Mouse (Mus musculus): ENCODE measurements at regions not wholly inside any gene's neighbourhood (a gene's known extent, or its start where the extent isn't known, plus 50 kb on each side); places are given as distances from the start of the nearest gene placed in this dataset.

DNA sequence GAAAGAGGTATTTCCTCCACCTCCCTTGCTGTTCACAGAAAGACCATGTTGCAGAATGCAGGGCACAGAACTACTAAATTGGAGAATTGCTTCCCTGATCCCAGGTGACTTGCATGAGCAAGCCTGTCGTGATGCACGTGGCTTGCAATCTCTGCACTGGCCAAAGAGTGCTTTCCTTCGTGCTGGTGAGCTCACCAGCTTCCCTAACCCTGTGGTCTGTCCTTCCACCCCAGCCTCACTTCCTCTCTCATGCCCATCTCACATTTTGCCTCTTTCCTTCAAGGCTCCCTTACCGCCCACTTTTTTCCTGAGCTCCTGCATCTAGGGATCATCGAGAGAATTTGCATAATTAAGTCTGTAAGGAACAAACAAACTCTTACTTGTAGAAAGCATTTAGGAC, 102.7 kb upstream of the Zeb2 start:
- no peak for DNase-seq
- no peak overlapping the region for H3K27ac ChIP-seq (ENCODE audit: insufficient read depth, low read length)
- H3K27me3 ChIP-seq (ENCODE audit: control insufficient read depth, insufficient read depth, low read length), result no peaks in the 10 kb centered on the region; the same call in 1 of the 2 replicates
- WGBS, result 71% methylated on average over 5 of the region's 5 CpGs
- H3K4me3 ChIP-seq (replicated peaks; ENCODE audit: insufficient read depth, low read depth, low read length), result no peak overlapping the region
- no peaks in the 10 kb centered on the region for H3K4me1 ChIP-seq (ENCODE audit: control insufficient read depth, insufficient read depth, low read length)
- no peak for TF ChIP-seq POLR2A (IDR thresholded peaks at IDR 0.05; ENCODE audit: borderline replicate concordance, insufficient read depth, low read length)

DNA sequence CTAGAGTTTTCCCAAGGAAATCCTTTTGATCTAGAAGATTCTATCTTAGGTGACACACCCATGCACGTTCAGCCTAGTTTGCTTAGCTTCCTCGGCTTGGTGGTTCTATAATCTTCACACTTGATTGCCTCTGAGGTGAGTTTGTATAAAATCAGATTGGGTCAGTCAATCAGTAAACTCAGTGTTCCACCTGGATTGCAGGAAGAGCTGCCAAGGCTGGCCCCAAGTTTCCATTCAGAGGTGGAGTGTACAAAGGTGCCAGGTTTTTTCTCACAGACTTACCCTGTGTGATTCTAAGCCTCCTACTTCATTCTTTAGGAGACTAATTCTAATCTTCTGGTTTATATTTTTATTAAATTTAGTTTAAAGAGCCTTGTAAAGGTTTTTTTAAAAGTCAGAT, 95.6 kb upstream of the Zeb2 start:
- H3K27ac ChIP-seq (ENCODE audit: insufficient read depth, low read length), result no peak overlapping the region
- no peaks in the 10 kb centered on the region for H3K27me3 ChIP-seq (ENCODE audit: control insufficient read depth, insufficient read depth, low read length)
- DNase-seq, result no peak
- 80% methylated on average over 2 of the region's 2 CpGs for WGBS
- TF ChIP-seq POLR2A (IDR thresholded peaks at IDR 0.05; ENCODE audit: borderline replicate concordance, insufficient read depth, low read length) (no peak), CTCF (IDR thresholded peaks at IDR 0.05; ENCODE audit: borderline replicate concordance, insufficient read depth, low read depth, low read length) (no peak)
- H3K4me1 ChIP-seq (ENCODE audit: control insufficient read depth, insufficient read depth, low read length), result no peaks in the 10 kb centered on the region
- H3K4me3 ChIP-seq (replicated peaks; ENCODE audit: insufficient read depth, low read depth, low read length), result no peak overlapping the region

DNA sequence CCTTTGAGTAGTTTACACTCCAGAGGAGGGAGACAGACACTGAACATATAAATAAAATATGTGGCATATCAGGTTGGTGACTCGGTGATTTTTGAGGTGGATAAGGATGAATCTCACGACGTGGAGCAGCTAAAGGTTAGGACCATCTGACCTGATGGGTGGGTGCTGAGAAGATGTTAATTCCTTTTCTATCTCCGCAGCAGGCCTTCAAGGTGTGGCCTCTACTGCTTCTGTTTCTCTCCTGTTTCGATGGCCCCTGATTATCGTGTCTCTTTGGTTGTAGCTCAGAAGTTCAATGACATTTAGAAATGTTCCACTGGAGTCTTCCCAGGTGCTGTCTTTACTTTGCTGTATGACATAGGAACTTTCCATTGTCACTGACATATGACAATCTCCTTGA, 91.3 kb upstream of the Zeb2 start:
- Histone ChIP-seq H3K27me3 (ENCODE audit: control insufficient read depth, insufficient read depth, low read length) (no peaks in the 10 kb centered on the region), H3K27ac (ENCODE audit: insufficient read depth, low read length) (no peak overlapping the region), H3K4me1 (ENCODE audit: control insufficient read depth, insufficient read depth, low read length) (no peaks in the 10 kb centered on the region), H3K4me3 (replicated peaks; ENCODE audit: insufficient read depth, low read depth, low read length) (no peak overlapping the region)
- TF ChIP-seq CTCF (IDR thresholded peaks at IDR 0.05; ENCODE audit: borderline replicate concordance, insufficient read depth, low read depth, low read length) (no peak), POLR2A (IDR thresholded peaks at IDR 0.05; ENCODE audit: borderline replicate concordance, insufficient read depth, low read length) (no peak)
- 95% methylated on average over 6 of the region's 6 CpGs for WGBS
- no peak for DNase-seq

DNA sequence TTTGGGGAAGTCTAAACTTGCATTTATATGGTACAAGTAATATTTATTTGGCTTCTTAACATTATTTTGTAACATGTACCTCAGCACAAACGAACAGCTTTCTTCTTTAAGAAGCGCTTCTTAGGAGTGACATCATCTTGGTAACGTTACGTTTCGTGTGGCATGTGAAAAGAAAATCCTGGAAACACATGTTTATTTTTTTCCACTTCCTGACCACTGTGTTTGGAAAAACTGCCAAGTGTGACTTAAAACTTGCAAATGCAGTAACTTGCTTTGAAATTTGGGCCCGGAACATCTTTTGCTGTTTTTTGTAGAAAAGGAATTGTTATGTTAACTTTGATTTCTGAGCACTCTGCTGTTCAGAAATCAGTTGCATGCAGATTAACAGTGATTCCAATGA, 88.6 kb upstream of the Zeb2 start:
- 76% methylated on average over 6 of the region's 6 CpGs for WGBS
- Histone ChIP-seq H3K4me1 (ENCODE audit: control insufficient read depth, insufficient read depth, low read length) (no peaks in the 10 kb centered on the region), H3K4me3 (replicated peaks; ENCODE audit: insufficient read depth, low read depth, low read length) (no peak overlapping the region), H3K27me3 (ENCODE audit: control insufficient read depth, insufficient read depth, low read length) (no peaks in the 10 kb centered on the region), H3K27ac (ENCODE audit: insufficient read depth, low read length) (no peak overlapping the region)
- no peak for DNase-seq
- no peak for TF ChIP-seq POLR2A (IDR thresholded peaks at IDR 0.05; ENCODE audit: borderline replicate concordance, insufficient read depth, low read length)

DNA sequence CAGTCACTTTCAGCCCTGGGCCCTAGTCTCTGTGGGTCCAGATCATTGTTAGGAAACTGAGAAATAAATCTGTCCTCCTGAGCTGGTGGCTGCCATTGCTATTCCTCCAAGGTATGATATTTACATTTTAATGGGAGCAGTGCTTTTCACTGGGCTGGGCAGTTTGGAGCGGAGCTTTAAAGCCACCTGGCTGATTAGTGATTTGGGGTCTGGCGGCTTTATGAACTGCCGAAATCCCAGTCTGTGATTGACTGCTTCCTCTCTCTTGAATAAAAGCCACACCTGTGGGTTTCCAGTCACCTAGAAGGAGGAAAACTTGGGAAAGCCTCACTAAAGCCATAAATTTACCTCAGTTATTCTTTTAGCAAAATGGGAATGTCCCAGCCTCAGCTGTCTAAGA, 88.0 kb upstream of the Zeb2 start:
- Histone ChIP-seq H3K4me1 (ENCODE audit: control insufficient read depth, insufficient read depth, low read length) (no peaks in the 10 kb centered on the region), H3K27ac (ENCODE audit: insufficient read depth, low read length) (no peak overlapping the region), H3K27me3 (ENCODE audit: control insufficient read depth, insufficient read depth, low read length) (no peaks in the 10 kb centered on the region), H3K4me3 (replicated peaks; ENCODE audit: insufficient read depth, low read depth, low read length) (no peak overlapping the region)
- TF ChIP-seq POLR2A (IDR thresholded peaks at IDR 0.05; ENCODE audit: borderline replicate concordance, insufficient read depth, low read length), result no peak
- no peak for TF ChIP-seq CTCF (IDR thresholded peaks at IDR 0.05; ENCODE audit: borderline replicate concordance, insufficient read depth, low read depth, low read length)
- 96% methylated on average over 3 of the region's 3 CpGs for WGBS
- no peak for DNase-seq

DNA sequence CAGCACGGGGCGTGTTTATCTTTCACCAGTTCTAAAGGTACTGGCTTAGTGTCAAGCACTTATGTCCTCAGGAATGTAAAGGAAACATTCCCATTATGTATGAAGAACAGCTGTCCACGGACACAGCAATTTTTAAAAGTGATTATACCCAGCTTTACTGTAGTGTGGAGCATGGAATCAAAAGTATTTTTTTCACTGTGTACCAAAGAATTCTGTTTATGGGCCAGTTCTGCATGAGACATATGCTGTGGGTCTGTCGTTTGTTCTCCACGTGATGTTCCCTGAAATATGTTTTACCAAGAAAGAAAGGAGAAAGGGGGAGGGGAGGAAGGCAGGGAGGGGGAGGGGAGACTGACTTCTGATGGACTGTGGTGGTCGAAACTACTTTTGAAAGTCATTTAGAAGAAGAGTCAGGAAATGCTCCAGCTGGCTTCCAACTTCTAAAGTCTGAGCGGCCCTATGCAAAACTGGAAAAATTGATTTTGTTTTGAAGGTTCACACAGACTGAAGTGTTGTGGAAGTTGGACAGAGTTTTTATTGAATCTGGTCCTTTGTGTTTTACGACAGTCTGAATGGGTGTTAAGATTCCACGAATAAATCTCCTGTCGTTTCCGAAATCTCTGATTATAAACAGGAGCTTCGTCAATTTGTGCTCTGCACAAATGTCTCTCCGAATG, 80.9 kb upstream of the Zeb2 start:
- TF ChIP-seq POLR2A (IDR thresholded peaks at IDR 0.05; ENCODE audit: borderline replicate concordance, insufficient read depth, low read length) (no peak), CTCF (IDR thresholded peaks at IDR 0.05; ENCODE audit: borderline replicate concordance, insufficient read depth, low read depth, low read length) (no peak)
- no peak for DNase-seq
- WGBS, result 77% methylated on average over 13 of the region's 13 CpGs
- H3K27me3 ChIP-seq (ENCODE audit: control insufficient read depth, insufficient read depth, low read length), result no peaks in the 10 kb centered on the region; the same call in 1 of the 2 replicates
- no peaks in the 10 kb centered on the region for H3K4me1 ChIP-seq (ENCODE audit: control insufficient read depth, insufficient read depth, low read length)
- H3K4me3 ChIP-seq (replicated peaks; ENCODE audit: insufficient read depth, low read depth, low read length), result no peak overlapping the region
- H3K27ac ChIP-seq (ENCODE audit: insufficient read depth, low read length), result no peak overlapping the region

DNA sequence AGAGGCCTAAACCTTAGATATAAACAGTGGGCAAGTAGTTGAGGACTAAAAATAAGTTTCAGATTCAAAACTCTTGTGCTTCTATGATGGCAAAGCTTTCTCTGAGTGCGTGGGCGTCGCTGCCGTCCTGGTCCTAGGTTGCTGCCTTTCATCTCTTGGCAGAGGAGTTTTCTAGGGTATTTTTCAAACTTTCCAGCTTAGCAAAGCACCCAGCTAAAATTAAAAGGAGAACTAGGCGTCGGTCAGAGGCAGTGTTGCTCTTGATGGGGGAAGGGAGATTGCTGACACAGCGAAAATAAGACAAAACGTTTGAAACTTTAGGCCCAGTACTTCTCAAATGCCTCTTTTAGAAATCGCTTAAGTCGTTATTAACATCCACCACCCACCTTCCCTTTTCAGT, 80.1 kb upstream of the Zeb2 start:
- H3K27me3 ChIP-seq (ENCODE audit: control insufficient read depth, insufficient read depth, low read length), result no peaks in the 10 kb centered on the region; the same call in 1 of the 2 replicates
- H3K27ac ChIP-seq (ENCODE audit: insufficient read depth, low read length), result no peak overlapping the region
- WGBS, result 88% methylated on average over 10 of the region's 10 CpGs
- TF ChIP-seq POLR2A (IDR thresholded peaks at IDR 0.05; ENCODE audit: borderline replicate concordance, insufficient read depth, low read length), result no peak
- no peak for TF ChIP-seq CTCF (IDR thresholded peaks at IDR 0.05; ENCODE audit: borderline replicate concordance, insufficient read depth, low read depth, low read length)
- no peak overlapping the region for H3K4me3 ChIP-seq (replicated peaks; ENCODE audit: insufficient read depth, low read depth, low read length)
- no peaks in the 10 kb centered on the region for H3K4me1 ChIP-seq (ENCODE audit: control insufficient read depth, insufficient read depth, low read length)
- no peak for DNase-seq

DNA sequence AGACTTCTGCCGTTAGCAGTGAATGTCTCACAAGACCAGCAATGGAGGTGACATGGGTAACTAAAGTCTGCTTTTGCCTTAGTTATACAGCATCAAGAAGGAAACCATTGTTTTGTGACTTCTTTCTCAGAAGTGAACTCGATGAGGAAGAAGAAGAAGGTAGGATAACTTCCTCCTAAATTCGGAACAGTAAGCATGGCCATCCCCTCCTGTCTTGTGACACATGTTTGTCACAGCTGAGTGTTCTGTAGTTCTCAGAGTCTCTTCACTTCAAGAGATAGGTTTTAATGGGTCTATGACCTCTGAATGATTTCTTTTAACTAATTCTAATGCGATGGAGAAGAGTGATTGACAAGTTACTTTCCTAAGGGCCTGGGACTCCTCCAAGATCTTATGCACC, 79.3 kb upstream of the Zeb2 start:
- WGBS, result 93% methylated on average over 4 of the region's 4 CpGs
- Histone ChIP-seq H3K27ac (ENCODE audit: insufficient read depth, low read length) (no peak overlapping the region), H3K27me3 (ENCODE audit: control insufficient read depth, insufficient read depth, low read length) (no peaks in the 10 kb centered on the region; the same call in 1 of the 2 replicates), H3K4me1 (ENCODE audit: control insufficient read depth, insufficient read depth, low read length) (no peaks in the 10 kb centered on the region), H3K4me3 (replicated peaks; ENCODE audit: insufficient read depth, low read depth, low read length) (no peak overlapping the region)
- no peak for DNase-seq
- TF ChIP-seq POLR2A (IDR thresholded peaks at IDR 0.05; ENCODE audit: borderline replicate concordance, insufficient read depth, low read length) (no peak), CTCF (IDR thresholded peaks at IDR 0.05; ENCODE audit: borderline replicate concordance, insufficient read depth, low read depth, low read length) (no peak)
